Mouse (Mus musculus) brain, embryonic 14.5 days (tissue): ENCODE data around the gene Cdhr2.

Experiments used
- CTCF ChIP-seq: fragments of 200-500 bp; IDR thresholded peaks from 2 replicates; pipeline ENCODE4 v1.5.1; 2012; ENCODE audit warnings: inconsistent platforms, mild to moderate bottlenecking, moderate library complexity, borderline replicate concordance; ENCODE audit not compliant: insufficient read depth, insufficient read length; ENCODE audit errors: extremely low read depth
- POLR2A ChIP-seq: fragments of 200-500 bp; IDR thresholded peaks from 2 replicates; pipeline ENCODE4 v1.6.1; 2012; ENCODE audit warnings: mild to moderate bottlenecking, inconsistent platforms, borderline replicate concordance; ENCODE audit not compliant: poor library complexity, insufficient read depth, insufficient read length, severe bottlenecking; ENCODE audit errors: extremely low read depth

DNA sequence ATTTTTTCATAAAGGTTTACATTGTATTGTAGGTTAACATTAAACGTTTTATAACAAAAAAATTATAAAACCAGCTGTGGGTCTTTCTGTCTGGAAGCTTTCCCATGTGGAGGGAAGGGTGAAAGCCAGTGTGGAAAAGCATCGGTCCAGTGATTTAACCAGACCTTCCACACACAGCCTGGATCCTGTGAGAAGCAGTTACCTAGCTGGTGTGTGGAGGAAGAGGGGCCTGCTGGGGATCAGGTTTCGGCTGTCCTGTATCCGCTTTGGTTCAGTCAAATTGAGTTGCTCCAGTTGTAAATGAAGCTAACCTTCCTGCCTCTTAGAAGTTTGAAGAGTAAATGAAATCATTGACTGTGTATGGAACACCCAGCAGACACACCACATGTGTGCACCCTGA is 37.3 kb upstream of the Cdhr2 start:
- no peak for TF ChIP-seq POLR2A
- no peak for TF ChIP-seq CTCF
